Mouse (Mus musculus) thymus, adult 2 months (tissue): ENCODE data around the gene Eda.

Experiments
- CTCF ChIP-seq: fragments of 200-500 bp; IDR thresholded peaks from 2 replicates; pipeline ENCODE4 v1.5.1; 2012; ENCODE audit warnings: mild to moderate bottlenecking, control low read depth, low read length, moderate library complexity, borderline replicate concordance; ENCODE audit not compliant: control insufficient read depth, poor library complexity, insufficient read depth; ENCODE audit errors: extremely low read depth
- POLR2A ChIP-seq: fragments of 200-500 bp; IDR thresholded peaks from 2 replicates; pipeline ENCODE4 v1.6.1; 2012; ENCODE audit warnings: mild to moderate bottlenecking, low read length, control low read depth, moderate library complexity; ENCODE audit not compliant: control insufficient read depth, poor library complexity, insufficient read depth; ENCODE audit errors: extremely low read depth

DNA sequence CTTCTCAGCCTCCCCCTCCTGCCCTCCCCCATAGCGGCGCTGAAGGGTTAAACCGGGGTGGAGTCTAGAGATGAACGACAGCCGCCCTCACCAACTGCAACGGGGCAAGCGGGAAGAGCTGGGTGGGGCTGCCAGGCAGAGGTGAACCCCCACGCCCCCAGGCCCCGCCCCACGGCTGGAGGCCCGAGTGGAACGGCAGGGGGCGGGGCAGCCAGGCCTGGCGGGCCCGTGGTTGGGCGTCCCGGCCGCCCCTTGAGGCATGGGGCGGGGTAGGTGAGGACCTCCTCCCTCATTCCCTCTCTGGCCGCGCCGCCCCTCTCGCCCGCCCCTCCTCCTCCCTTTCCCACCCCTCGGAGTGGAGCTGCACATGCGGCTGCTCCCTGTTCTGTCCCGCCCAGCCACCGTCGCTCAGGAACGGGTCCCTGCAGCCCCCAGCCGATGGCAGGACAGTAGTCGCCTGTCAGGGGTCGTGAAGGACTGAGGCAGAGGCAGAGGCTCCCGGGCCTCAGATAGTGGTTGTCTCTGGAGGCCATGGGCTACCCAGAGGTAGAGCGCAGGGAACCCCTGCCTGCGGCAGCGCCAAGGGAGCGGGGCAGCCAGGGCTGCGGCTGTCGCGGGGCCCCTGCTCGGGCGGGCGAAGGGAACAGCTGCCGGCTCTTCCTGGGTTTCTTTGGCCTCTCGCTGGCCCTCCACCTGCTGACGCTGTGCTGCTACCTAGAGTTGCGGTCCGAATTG lies at the start of gene Eda:
- TF ChIP-seq POLR2A (no peak), CTCF (no peak)
